Mouse (Mus musculus): ENCODE measurements around the gene Tmem50a. TPM values are rescaled to one million over a fixed set of nuclear protein-coding genes. Genes with fewer than 3 reads are reported as not detected.
A peak's percentile ranks its signal among the peaks of the same experiment; 100 is the strongest.
"Not testable (repeated sequence)": the region's sequence is repeated elsewhere in the genome, so short reads cannot be mapped to it uniquely, and the experiment has no call there.

Tmem50a gene
- polyA plus RNA-seq, 1 experiment from 2014 or later, result 114 TPM

DNA sequence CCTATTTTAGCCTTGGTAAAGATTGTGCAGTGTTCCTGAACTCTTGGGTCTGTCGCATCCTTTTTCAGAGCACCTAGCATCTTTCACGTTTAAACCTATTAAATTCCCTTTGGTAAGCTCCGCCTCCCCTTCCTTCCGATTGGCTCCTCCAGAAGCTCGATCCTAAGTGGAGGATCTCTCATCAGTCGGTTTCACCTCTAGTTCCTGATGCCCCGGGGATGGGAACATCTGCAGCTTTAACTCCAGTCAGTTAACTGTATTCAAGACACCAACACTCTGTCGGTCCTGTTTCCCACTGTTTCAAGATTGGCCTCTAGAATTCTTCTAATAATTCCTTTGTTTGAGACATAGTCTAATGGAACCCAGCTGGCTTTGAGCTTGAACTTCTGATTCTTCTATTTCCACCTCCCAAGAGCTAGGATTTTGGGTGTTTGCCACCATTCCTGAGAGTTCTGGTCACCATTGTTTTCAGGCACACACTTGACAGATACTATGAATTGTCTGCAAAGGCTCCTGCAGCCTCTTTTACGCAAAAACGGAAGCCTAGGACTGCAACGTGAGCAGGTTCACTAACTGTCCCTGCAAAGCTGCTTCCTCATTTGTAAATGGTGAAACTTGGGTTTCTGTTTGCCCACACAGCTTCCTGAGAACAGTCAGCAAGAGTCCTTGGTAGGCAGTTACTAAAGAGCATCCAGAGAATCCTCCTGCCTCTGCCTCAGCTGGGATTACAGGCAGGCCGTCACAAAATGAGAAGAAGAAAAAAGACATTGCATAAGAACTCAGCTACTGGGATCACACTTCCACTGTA lies 5.1 kb upstream of the Tmem50a start:
- H3K27me3 ChIP-seq (ENCODE audit: control insufficient read depth, insufficient read depth, low read length), result no peaks in the 10 kb centered on the region
- H3K4me3 ChIP-seq (ENCODE audit: low read depth, low read length), result no peak overlapping the region
- no peak overlapping the region for H3K9ac ChIP-seq (ENCODE audit: low read length)
- no peaks in the 10 kb centered on the region for H3K9me3 ChIP-seq (ENCODE audit: control insufficient read depth, low read length)
- peaks cover 3% of the 10 kb centered on the region; the same call in 1 of the 2 replicates for H3K4me1 ChIP-seq (replicated peaks; ENCODE audit: control insufficient read depth, insufficient read depth, low read length)
- DNase-seq (ENCODE audit: low spot score) (no peak), ATAC-seq (replicated peaks; ENCODE audit: low FRiP score) (no peak)
- H3K36me3 ChIP-seq (ENCODE audit: control insufficient read depth, insufficient read depth, low read length), result no peaks in the 10 kb centered on the region
- H3K27ac ChIP-seq (ENCODE audit: low read depth, low read length), result no peak overlapping the region
- WGBS, result 42% methylated on average over 12 of the region's 12 CpGs
- H3K4me2 ChIP-seq (ENCODE audit: low read depth, low read length, severe bottlenecking), result no peak overlapping the region

DNA sequence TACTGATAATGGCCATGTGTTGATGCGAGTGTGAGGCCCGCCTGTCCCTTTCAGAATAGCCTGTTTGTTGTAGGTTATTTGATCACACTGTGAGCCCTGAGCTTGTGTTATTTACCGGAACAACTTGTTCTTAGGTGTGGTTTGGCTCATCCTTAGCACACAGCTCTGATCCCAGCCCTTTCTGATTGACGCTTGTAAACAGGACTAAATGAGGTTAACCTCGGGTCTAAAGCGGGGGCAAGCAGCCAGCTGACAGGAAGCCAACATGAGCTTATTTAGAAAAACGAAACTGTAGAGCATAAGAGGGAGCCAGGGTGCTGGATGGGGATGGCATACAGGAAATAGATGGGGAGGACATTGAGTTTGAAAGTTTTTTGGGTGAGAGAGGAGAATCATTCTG lies 3.6 kb upstream of the Tmem50a start:
- DNase-seq (ENCODE audit: low spot score) (no peak), ATAC-seq (replicated peaks; ENCODE audit: low FRiP score) (no peak)
- Histone ChIP-seq H3K27me3 (ENCODE audit: control insufficient read depth, insufficient read depth, low read length) (no peaks in the 10 kb centered on the region), H3K9me3 (ENCODE audit: control insufficient read depth, low read length) (no peaks in the 10 kb centered on the region), H3K27ac (ENCODE audit: low read depth, low read length) (no peak overlapping the region), H3K4me2 (ENCODE audit: low read depth, low read length, severe bottlenecking) (no peak overlapping the region), H3K4me3 (ENCODE audit: low read depth, low read length) (no peak overlapping the region), H3K4me1 (replicated peaks; ENCODE audit: control insufficient read depth, insufficient read depth, low read length) (peaks cover 3% of the 10 kb centered on the region; the same call in 1 of the 2 replicates), H3K36me3 (ENCODE audit: control insufficient read depth, insufficient read depth, low read length) (no peaks in the 10 kb centered on the region), H3K9ac (ENCODE audit: low read length) (no peak overlapping the region)
- 76% methylated on average over 7 of the region's 7 CpGs for WGBS

DNA sequence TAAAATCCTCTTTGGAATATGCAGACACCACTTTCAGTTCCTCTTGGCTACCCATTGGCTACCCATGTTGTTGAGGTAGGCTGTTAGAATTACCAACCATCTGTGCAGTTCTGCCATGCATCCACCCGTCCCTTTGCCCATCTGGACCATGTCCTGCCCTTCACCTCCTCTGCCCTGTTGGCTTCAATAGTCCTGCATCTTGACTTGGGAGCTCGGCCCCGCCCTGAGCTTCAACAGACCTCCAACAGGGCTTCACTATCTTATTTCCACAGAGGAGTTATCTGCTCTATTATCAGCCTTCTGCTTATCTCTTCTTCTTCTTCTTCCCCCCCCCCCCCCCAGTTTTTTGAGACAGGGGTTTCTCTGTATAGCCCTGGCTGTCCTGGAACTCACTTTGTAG lies 2.4 kb upstream of the Tmem50a start:
- ATAC-seq (replicated peaks; ENCODE audit: low FRiP score), result no peak
- no peaks in the 10 kb centered on the region for H3K9me3 ChIP-seq (ENCODE audit: control insufficient read depth, low read length)
- H3K4me2 ChIP-seq (ENCODE audit: low read depth, low read length, severe bottlenecking), result no peak overlapping the region
- H3K36me3 ChIP-seq (ENCODE audit: control insufficient read depth, insufficient read depth, low read length), result no peaks in the 10 kb centered on the region
- H3K27me3 ChIP-seq (ENCODE audit: control insufficient read depth, insufficient read depth, low read length), result no peaks in the 10 kb centered on the region
- DNase-seq (ENCODE audit: low spot score), result no peak
- H3K4me3 ChIP-seq (ENCODE audit: low read depth, low read length), result no peak overlapping the region
- 70% methylated on average over 3 of the region's 3 CpGs for WGBS
- no peak overlapping the region for H3K27ac ChIP-seq (ENCODE audit: low read depth, low read length)
- peaks cover 3% of the 10 kb centered on the region; the same call in 1 of the 2 replicates for H3K4me1 ChIP-seq (replicated peaks; ENCODE audit: control insufficient read depth, insufficient read depth, low read length)
- H3K9ac ChIP-seq (ENCODE audit: low read length), result no peak overlapping the region

DNA sequence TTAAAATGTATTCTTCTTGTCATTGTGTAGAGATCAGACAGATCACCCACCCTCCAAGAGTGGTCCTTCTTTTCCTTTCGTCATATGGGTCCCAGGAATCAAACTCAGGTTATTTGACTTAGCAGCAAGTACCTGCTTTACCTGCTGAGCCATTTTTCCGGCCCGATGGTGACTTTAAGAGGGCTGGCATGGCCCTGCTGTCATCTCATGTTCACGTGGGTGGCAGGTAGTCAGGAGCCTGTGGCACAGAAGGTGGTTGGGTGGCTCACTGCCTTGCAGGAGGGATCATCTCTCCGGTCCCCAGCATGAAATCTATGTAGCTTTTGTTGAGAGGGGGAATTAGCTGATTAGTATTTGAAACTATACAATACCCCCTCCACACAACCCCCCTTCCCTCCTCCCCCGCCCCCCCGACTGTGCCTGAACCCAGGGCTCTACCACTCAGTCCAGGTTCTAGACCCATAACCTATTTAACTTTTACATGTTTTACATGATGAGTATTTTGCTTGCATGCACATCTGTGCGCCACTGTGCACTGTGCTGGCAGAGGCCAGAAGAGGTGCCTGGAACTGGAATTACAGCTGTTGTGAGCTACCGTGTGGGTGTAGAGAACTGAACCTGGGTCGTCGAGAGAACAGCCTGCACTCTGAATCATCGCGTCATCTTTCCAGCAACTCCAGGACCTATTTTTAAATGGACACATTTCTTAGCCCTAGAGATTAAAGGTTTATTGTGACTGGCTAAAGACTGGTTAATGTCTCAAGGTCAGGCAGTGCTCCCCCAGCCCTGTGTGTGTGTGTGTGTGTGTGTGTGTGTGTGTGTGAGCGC lies 613 bp upstream of the Tmem50a start:
- no peak overlapping the region; the same call in 1 of the 2 replicates for H3K9ac ChIP-seq (ENCODE audit: low read length)
- H3K4me3 ChIP-seq (ENCODE audit: low read depth, low read length), result peak overlapping the region; percentile 85
- peak overlapping the region; percentile 75 for H3K4me2 ChIP-seq (ENCODE audit: low read depth, low read length, severe bottlenecking)
- 59% methylated on average over 14 of the region's 14 CpGs for WGBS
- DNase-seq (ENCODE audit: low spot score), result no peak
- no peaks in the 10 kb centered on the region for H3K27me3 ChIP-seq (ENCODE audit: control insufficient read depth, insufficient read depth, low read length)
- H3K4me1 ChIP-seq (replicated peaks; ENCODE audit: control insufficient read depth, insufficient read depth, low read length), result peaks cover 3% of the 10 kb centered on the region; the same call in 1 of the 2 replicates
- no peaks in the 10 kb centered on the region; the same call in 1 of the 2 replicates for H3K9me3 ChIP-seq (ENCODE audit: control insufficient read depth, low read length)
- H3K36me3 ChIP-seq (ENCODE audit: control insufficient read depth, insufficient read depth, low read length), result peaks cover 4% of the 10 kb centered on the region; the same call in 1 of the 2 replicates
- peak; percentile 24 for ATAC-seq (replicated peaks; ENCODE audit: low FRiP score)
- H3K27ac ChIP-seq (ENCODE audit: low read depth, low read length), result no peak overlapping the region

DNA sequence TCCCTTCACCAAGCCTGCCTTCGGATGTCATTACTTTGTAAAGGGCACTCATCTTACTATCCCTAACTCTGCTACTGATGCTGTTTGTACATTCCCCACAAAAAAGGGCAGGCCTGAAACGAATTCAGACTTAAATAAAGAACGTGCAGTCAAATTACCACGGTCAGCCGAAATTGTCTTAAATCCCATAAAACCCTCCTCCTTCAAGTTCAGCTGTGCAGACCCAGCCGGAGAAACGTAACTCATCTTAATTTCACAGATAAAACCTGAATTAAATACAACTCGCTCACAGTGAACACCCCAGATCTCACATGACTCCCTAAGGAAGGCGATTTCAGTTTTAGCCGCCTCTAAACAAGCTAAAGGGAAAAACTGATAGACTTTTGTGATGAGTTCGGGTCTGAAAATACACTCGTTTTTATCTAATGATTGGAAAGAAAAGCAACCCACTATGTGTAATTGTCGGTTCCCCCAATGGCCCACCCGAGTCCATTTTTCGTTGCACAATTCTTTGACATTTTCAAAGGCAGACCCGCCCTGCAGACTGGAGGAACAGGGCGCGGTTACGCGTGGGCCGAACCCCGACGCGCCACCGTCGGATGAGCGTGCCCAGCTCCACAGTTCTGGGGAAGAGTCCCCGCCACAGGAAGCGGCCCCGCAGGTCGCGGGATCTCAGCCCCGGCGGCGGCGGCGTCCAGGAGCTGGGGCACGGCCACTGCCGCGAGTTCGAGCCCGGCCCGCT lies 531 bp downstream of the Tmem50a start:
- peak overlapping the region; percentile 72 for H3K27ac ChIP-seq (ENCODE audit: low read depth, low read length)
- H3K9ac ChIP-seq (ENCODE audit: low read length), result peak overlapping the region; percentile 83
- H3K4me1 ChIP-seq (replicated peaks; ENCODE audit: control insufficient read depth, insufficient read depth, low read length), result peaks cover 3% of the 10 kb centered on the region; the same call in 1 of the 2 replicates
- H3K4me3 ChIP-seq (ENCODE audit: low read depth, low read length), result peak overlapping the region; percentile 85
- peak overlapping the region; percentile 75 for H3K4me2 ChIP-seq (ENCODE audit: low read depth, low read length, severe bottlenecking)
- peaks cover 4% of the 10 kb centered on the region; the same call in 1 of the 2 replicates for H3K36me3 ChIP-seq (ENCODE audit: control insufficient read depth, insufficient read depth, low read length)
- no peak for DNase-seq (ENCODE audit: low spot score)
- no peaks in the 10 kb centered on the region; the same call in 1 of the 2 replicates for H3K9me3 ChIP-seq (ENCODE audit: control insufficient read depth, low read length)
- H3K27me3 ChIP-seq (ENCODE audit: control insufficient read depth, insufficient read depth, low read length), result no peaks in the 10 kb centered on the region
- peak; percentile 55; the same call in 1 of the 2 replicates for ATAC-seq (replicated peaks; ENCODE audit: low FRiP score)
- 2% methylated on average over 43 of the region's 43 CpGs for WGBS

DNA sequence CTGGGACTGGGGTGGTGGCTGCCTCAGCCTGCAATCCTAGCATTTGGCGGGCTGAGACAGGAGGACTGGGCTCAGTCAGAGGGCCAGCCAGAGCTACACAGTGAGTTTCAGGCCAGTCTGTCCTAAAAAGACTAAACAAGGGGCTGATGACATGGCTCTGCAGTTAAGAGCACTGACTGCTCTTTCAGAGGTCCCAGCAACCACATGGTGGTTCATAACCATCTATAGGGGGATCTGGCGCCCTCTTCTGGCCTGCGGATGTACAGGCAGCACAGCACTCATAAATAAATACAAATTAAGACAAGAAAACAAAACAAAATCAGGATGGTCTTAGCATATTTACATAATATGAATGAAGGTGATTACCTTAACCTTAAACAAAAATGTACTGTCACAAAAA lies 1.4 kb downstream of the Tmem50a start:
- Histone ChIP-seq H3K4me2 (ENCODE audit: low read depth, low read length, severe bottlenecking) (no peak overlapping the region), H3K4me1 (replicated peaks; ENCODE audit: control insufficient read depth, insufficient read depth, low read length) (peaks cover 3% of the 10 kb centered on the region; the same call in 1 of the 2 replicates), H3K4me3 (ENCODE audit: low read depth, low read length) (no peak overlapping the region), H3K36me3 (ENCODE audit: control insufficient read depth, insufficient read depth, low read length) (peaks cover 4% of the 10 kb centered on the region; the same call in 1 of the 2 replicates), H3K9ac (ENCODE audit: low read length) (no peak overlapping the region), H3K9me3 (ENCODE audit: control insufficient read depth, low read length) (no peaks in the 10 kb centered on the region; the same call in 1 of the 2 replicates), H3K27ac (ENCODE audit: low read depth, low read length) (no peak overlapping the region), H3K27me3 (ENCODE audit: control insufficient read depth, insufficient read depth, low read length) (no peaks in the 10 kb centered on the region)
- peak; percentile 85 for DNase-seq (ENCODE audit: low spot score)
- ATAC-seq (replicated peaks; ENCODE audit: low FRiP score), result 0 out of 2 replicates have a peak, but pooled peaks have one; percentile 37
- WGBS, result 27% methylated on average over 3 of the region's 3 CpGs

DNA sequence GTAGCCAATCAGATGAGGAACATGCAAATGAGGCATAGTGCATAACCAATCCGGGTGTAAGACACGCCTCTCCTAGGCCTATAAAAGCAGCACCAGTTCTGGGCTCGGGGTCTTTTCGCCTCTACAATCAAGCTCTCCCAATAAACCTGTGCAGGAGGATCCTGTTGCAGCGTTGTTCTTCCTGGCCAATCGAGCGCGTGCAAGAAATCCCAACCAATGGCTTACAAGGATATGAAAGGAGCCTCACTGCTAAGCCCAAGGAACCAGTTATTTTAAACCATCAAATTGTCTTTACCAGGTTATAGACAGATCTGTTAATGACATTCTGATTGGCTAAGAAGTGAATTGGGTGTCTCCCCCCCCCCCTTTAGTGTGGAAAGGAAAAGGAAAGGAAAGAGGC lies 3.4 kb downstream of the Tmem50a start:
- H3K36me3 ChIP-seq (ENCODE audit: control insufficient read depth, insufficient read depth, low read length); H3K4me2 ChIP-seq (ENCODE audit: low read depth, low read length, severe bottlenecking); H3K4me1 ChIP-seq (replicated peaks; ENCODE audit: control insufficient read depth, insufficient read depth, low read length); H3K9ac ChIP-seq (ENCODE audit: low read length); H3K27me3 ChIP-seq (ENCODE audit: control insufficient read depth, insufficient read depth, low read length); ATAC-seq (replicated peaks; ENCODE audit: low FRiP score); DNase-seq (ENCODE audit: low spot score); H3K4me3 ChIP-seq (ENCODE audit: low read depth, low read length); H3K27ac ChIP-seq (ENCODE audit: low read depth, low read length); H3K9me3 ChIP-seq (ENCODE audit: control insufficient read depth, low read length): not testable (repeated sequence)
- WGBS, result 96% methylated on average over 6 of the region's 8 CpGs

DNA sequence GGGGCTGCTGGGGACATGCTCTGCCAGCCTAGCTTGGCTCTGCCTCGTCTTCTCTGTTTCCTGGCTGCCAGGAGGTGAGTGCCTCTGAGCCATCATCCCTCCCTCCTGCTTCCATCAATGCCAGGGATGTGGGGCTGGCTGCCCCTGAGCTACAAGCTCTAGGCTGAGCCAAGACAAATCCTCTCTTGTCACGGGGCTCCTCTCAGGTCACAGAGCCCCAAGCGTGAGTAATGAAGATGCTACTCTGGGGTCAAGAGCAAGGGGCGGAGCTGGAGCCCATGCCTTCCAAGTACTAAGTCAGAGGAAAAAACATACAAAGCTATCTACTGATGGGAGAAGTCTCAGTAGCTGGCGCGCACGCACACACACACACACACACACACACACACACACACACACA lies 11.8 kb downstream of the Tmem50a start:
- 84% methylated on average over 7 of the region's 7 CpGs for WGBS
- peaks cover 8% of the 10 kb centered on the region; the same call in 1 of the 2 replicates for H3K36me3 ChIP-seq (ENCODE audit: control insufficient read depth, insufficient read depth, low read length)

More for the DNA sequence above, 11.8 kb downstream of the Tmem50a start:
- H3K27ac ChIP-seq (ENCODE audit: low read depth, low read length), result no peak overlapping the region
- DNase-seq (ENCODE audit: low spot score) (no peak), ATAC-seq (replicated peaks; ENCODE audit: low FRiP score) (no peak)
- H3K4me3 ChIP-seq (ENCODE audit: low read depth, low read length), result no peak overlapping the region
- H3K4me1 ChIP-seq (replicated peaks; ENCODE audit: control insufficient read depth, insufficient read depth, low read length), result no peaks in the 10 kb centered on the region
- no peak overlapping the region for H3K4me2 ChIP-seq (ENCODE audit: low read depth, low read length, severe bottlenecking)
- H3K9ac ChIP-seq (ENCODE audit: low read length), result no peak overlapping the region
- H3K27me3 ChIP-seq (ENCODE audit: control insufficient read depth, insufficient read depth, low read length), result no peaks in the 10 kb centered on the region
- no peaks in the 10 kb centered on the region for H3K9me3 ChIP-seq (ENCODE audit: control insufficient read depth, low read length)

Measured in forebrain, embryonic 11.5 days (tissue).